Mouse (Mus musculus) cerebellum, adult 2 months (tissue): ENCODE results near the gene Tmem163. TPM values are rescaled to one million over a fixed set of nuclear protein-coding genes. Genes with fewer than 3 reads are reported as not detected.
A peak's percentile ranks its signal among the peaks of the same experiment; 100 is the strongest.

Source experiments
- DNase-seq, 2 experiments: peaks; one replicate each; pipeline ENCODE4 v3.0.0; 2021
- H3K27ac ChIP-seq: fragments of 200-500 bp; 2 replicates; pipeline ENCODE4 v1.5.1; 2012; ENCODE audit warnings: low read length, control low read depth, inconsistent platforms; ENCODE audit not compliant: insufficient read depth
- H3K27me3 ChIP-seq: fragments of 200-500 bp; 2 replicates; pipeline ENCODE4 v1.6.1; 2012; ENCODE audit warnings: inconsistent platforms, mild to moderate bottlenecking, low read length, moderate library complexity; ENCODE audit not compliant: control insufficient read depth, insufficient read depth
- H3K4me1 ChIP-seq: fragments of 200-500 bp; 2 replicates; pipeline ENCODE4 v1.6.1; 2011; ENCODE audit warnings: low read length; ENCODE audit not compliant: control insufficient read depth, insufficient read depth
- H3K4me3 ChIP-seq: fragments of 200-500 bp; replicated peaks from 2 replicates; pipeline ENCODE3; 2011; ENCODE audit warnings: mild to moderate bottlenecking, low read depth, low read length, control low read depth; ENCODE audit not compliant: insufficient read depth
- CTCF ChIP-seq: fragments of 200-500 bp; IDR thresholded peaks from 2 replicates; pipeline ENCODE4 v1.5.1; 2011; ENCODE audit warnings: low read depth, mild to moderate bottlenecking, control low read depth, low read length, moderate library complexity, borderline replicate concordance; ENCODE audit not compliant: insufficient read depth
- POLR2A ChIP-seq: fragments of 200-500 bp; IDR thresholded peaks from 2 replicates; pipeline ENCODE4 v1.6.1; 2011; ENCODE audit warnings: low read length, control low read depth, borderline replicate concordance; ENCODE audit not compliant: insufficient read depth
- WGBS: fragments of 180-500 bp; shearing (Covaris S2); methylation state at CpG from one replicate; pipeline ENCODE4 v1.1.7; 2018; 5-methylcytosine and 5-hydroxymethylcytosine counted together
- polyA plus RNA-seq: library from polyadenylated mRNA; depleted of rRNA; stranded (reverse); fragments of >200 nt; gene quantifications from 2 replicates; pipeline ENCODE4 v1.2.3, GENCODE M21; 2012

The Tmem163 gene
- polyA plus RNA-seq, 1 experiment = 106 TPM

GRCm38 (mm10) chr1:127475756-127476155 is 203.6 kb downstream of the Tmem163 start:
- DNase-seq = no peak
- Histone ChIP-seq H3K27me3 (no peaks in the 10 kb centered on the region), H3K4me1 (no peaks in the 10 kb centered on the region), H3K4me3 (no peak overlapping the region), H3K27ac (no peak overlapping the region; the same call in 1 of the 2 replicates)
- TF ChIP-seq POLR2A (no peak), CTCF (no peak)
- WGBS = 68% methylated on average over 5 of the region's 5 CpGs

GRCm38 (mm10) chr1:127470175-127470574 is 209.2 kb downstream of the Tmem163 start:
- H3K27me3 ChIP-seq = no peaks in the 10 kb centered on the region
- TF ChIP-seq POLR2A = no peak
- TF ChIP-seq CTCF = no peak
- H3K27ac ChIP-seq = no peak overlapping the region
- DNase-seq = no peak
- no peaks in the 10 kb centered on the region for H3K4me1 ChIP-seq
- H3K4me3 ChIP-seq = no peak overlapping the region
- 89% methylated on average over 4 of the region's 4 CpGs for WGBS

GRCm38 (mm10) chr1:127467238-127467637 is 212.1 kb downstream of the Tmem163 start:
- no peak overlapping the region for H3K27ac ChIP-seq
- TF ChIP-seq POLR2A (no peak), CTCF (no peak)
- over 99% methylated on average over 5 of the region's 5 CpGs for WGBS
- H3K4me3 ChIP-seq = no peak overlapping the region
- no peak for DNase-seq
- H3K27me3 ChIP-seq = no peaks in the 10 kb centered on the region
- H3K4me1 ChIP-seq = no peaks in the 10 kb centered on the region

GRCm38 (mm10) chr1:127465292-127465691 is 214.1 kb downstream of the Tmem163 start:
- no peak overlapping the region for H3K27ac ChIP-seq
- no peaks in the 10 kb centered on the region for H3K27me3 ChIP-seq
- 44% methylated on average over 6 of the region's 6 CpGs for WGBS
- TF ChIP-seq CTCF = no peak
- TF ChIP-seq POLR2A = no peak
- no peak overlapping the region for H3K4me3 ChIP-seq
- no peak for DNase-seq
- H3K4me1 ChIP-seq = no peaks in the 10 kb centered on the region

GRCm38 (mm10) chr1:127464041-127464440 is 215.3 kb downstream of the Tmem163 start:
- Histone ChIP-seq H3K4me3 (no peak overlapping the region), H3K27me3 (no peaks in the 10 kb centered on the region), H3K27ac (no peak overlapping the region), H3K4me1 (no peaks in the 10 kb centered on the region)
- DNase-seq = no peak
- TF ChIP-seq POLR2A (no peak), CTCF (no peak)
- WGBS = 92% methylated on average over 6 of the region's 6 CpGs

GRCm38 (mm10) chr1:127461017-127461416 is 218.3 kb downstream of the Tmem163 start:
- whole genome bisulfite sequencing = 74% methylated on average over 9 of the region's 9 CpGs
- Histone ChIP-seq H3K27ac (no peak overlapping the region), H3K4me1 (no peaks in the 10 kb centered on the region), H3K27me3 (no peaks in the 10 kb centered on the region), H3K4me3 (no peak overlapping the region)
- DNase-seq = no peak
- TF ChIP-seq CTCF (no peak), POLR2A (no peak)

- Histone ChIP-seq H3K27ac (no peak overlapping the region), H3K4me3 (no peak overlapping the region), H3K4me1 (no peaks in the 10 kb centered on the region), H3K27me3 (no peaks in the 10 kb centered on the region)
- no peak for DNase-seq
- 77% methylated on average over 7 of the region's 7 CpGs for WGBS
- no peak for TF ChIP-seq POLR2A
- no peak for TF ChIP-seq CTCF
Measured at GRCm38 (mm10) chr1:127459576-127459975, 219.8 kb downstream of the Tmem163 start.

GRCm38 (mm10) chr1:127459015-127459451 is 220.3 kb downstream of the Tmem163 start:
- WGBS = 20% methylated on average over 6 of the region's 6 CpGs
- peak; percentile 55 to 60 for DNase-seq
- Histone ChIP-seq H3K4me3 (no peak overlapping the region), H3K4me1 (no peaks in the 10 kb centered on the region), H3K27ac (no peak overlapping the region), H3K27me3 (no peaks in the 10 kb centered on the region)
- TF ChIP-seq CTCF = peak; percentile 88
- no peak for TF ChIP-seq POLR2A

- Histone ChIP-seq H3K27ac (no peak overlapping the region), H3K27me3 (no peaks in the 10 kb centered on the region), H3K4me3 (no peak overlapping the region), H3K4me1 (no peaks in the 10 kb centered on the region)
- no peak for TF ChIP-seq POLR2A
- no peak for TF ChIP-seq CTCF
- 32% methylated on average over 6 of the region's 6 CpGs for WGBS
- no peak for DNase-seq
Measured at GRCm38 (mm10) chr1:127453397-127453796, 226.0 kb downstream of the Tmem163 start.
